Mouse (Mus musculus) heart, embryonic 12.5 days (tissue): Measurements from ENCODE around the gene Prokr1. TPM values are rescaled to one million over a fixed set of nuclear protein-coding genes. Genes with fewer than 3 reads are reported as not detected.

Experiments
- polyA plus RNA-seq: library from polyadenylated mRNA; unstranded; fragments of >200 nt; fragmentation: Nextera tagmentation; extraction: Ambion mirVana; gene quantifications from 2 replicates; pipeline ENCODE4 v1.2.1, GENCODE M21; 2016

The Prokr1 gene
- polyA plus RNA-seq, 1 experiment from 2014 or later, result 4.8 TPM

Other genes with a start within 250 kb of the Prokr1 start
- gene Gkn1, start 239.8 kb downstream of the Prokr1 start, polyA plus RNA-seq, result not detected in 2 replicates
- not detected in 2 replicates for gene Gkn2, start 217.4 kb downstream of the Prokr1 start, polyA plus RNA-seq
- 2.1 and 2.5 TPM in 2 replicates for gene Gkn3, start 201.8 kb downstream of the Prokr1 start, polyA plus RNA-seq
- gene Bmp10, start 161.7 kb downstream of the Prokr1 start, polyA plus RNA-seq, result 6.7 and 7.3 TPM in 2 replicates
- 2.1 and 2.5 TPM in 2 replicates for gene Arhgap25, start 57.5 kb downstream of the Prokr1 start, polyA plus RNA-seq
- 9.2 and 10.4 TPM in 2 replicates for gene Aplf, start 81.5 kb upstream of the Prokr1 start, polyA plus RNA-seq
- 0.46 and 0.73 TPM in 2 replicates for gene Efcc1, start 140.1 kb upstream of the Prokr1 start, polyA plus RNA-seq
- gene Gp9, start 187.3 kb upstream of the Prokr1 start, polyA plus RNA-seq, result 6.2 and 8.2 TPM in 2 replicates
- gene Rab43, start 221.4 kb upstream of the Prokr1 start, polyA plus RNA-seq, result 8.1 and 8.5 TPM in 2 replicates
- gene Gm45140, start 245.1 kb upstream of the Prokr1 start, polyA plus RNA-seq, result 1.9 and 4.8 TPM in 2 replicates
- 29.1 and 32.7 TPM in 2 replicates for gene Isy1, start 248.1 kb upstream of the Prokr1 start, polyA plus RNA-seq